Mouse (Mus musculus) heart, postnatal 14 days (tissue): ENCODE results near the gene Pex3. TPM values are rescaled to one million over a fixed set of nuclear protein-coding genes. Genes with fewer than 3 reads are reported as not detected.

Experiments used
- DNase-seq, 2 experiments: peaks; one replicate each; pipeline ENCODE4 v3.0.0; 2021 to 2022
- intact Hi-C: fragments of 180-260 bp; cut with DNase I; formaldehyde crosslinking; loops from one replicate; pipeline ENCODE4 v1.15.1; 2025
- long read RNA-seq, 2 experiments: library from polyadenylated mRNA; stranded (forward); transcript quantifications; one replicate each; pipeline ENCODE4 v2.0.0; 2021
- total RNA-seq, 2 experiments: library from RNA; stranded (reverse); gene quantifications; 2 replicates each; pipeline ENCODE4 v1.2.3; 2021

Pex3 gene
- 10 to 100 TPM; 16.5 to 19.2 TPM for total RNA-seq
- long read RNA-seq, experiment 1, transcript Pex3-201 (12 exons, 2,129 nt): major isoform, 24 of 26 reads
- long read RNA-seq, experiment 1, partial matches to known transcripts: 0 of 26 reads
- long read RNA-seq, experiment 1, other reads (novel, unspliced or antisense): 1 of 26 reads
- long read RNA-seq, experiment 2, transcript Pex3-201 (12 exons, 2,129 nt): major isoform, 29 of 34 reads
- long read RNA-seq, experiment 2, partial matches to known transcripts: 0 of 34 reads
- long read RNA-seq, experiment 2, other reads (novel, unspliced or antisense): 2 of 34 reads

DNA sequence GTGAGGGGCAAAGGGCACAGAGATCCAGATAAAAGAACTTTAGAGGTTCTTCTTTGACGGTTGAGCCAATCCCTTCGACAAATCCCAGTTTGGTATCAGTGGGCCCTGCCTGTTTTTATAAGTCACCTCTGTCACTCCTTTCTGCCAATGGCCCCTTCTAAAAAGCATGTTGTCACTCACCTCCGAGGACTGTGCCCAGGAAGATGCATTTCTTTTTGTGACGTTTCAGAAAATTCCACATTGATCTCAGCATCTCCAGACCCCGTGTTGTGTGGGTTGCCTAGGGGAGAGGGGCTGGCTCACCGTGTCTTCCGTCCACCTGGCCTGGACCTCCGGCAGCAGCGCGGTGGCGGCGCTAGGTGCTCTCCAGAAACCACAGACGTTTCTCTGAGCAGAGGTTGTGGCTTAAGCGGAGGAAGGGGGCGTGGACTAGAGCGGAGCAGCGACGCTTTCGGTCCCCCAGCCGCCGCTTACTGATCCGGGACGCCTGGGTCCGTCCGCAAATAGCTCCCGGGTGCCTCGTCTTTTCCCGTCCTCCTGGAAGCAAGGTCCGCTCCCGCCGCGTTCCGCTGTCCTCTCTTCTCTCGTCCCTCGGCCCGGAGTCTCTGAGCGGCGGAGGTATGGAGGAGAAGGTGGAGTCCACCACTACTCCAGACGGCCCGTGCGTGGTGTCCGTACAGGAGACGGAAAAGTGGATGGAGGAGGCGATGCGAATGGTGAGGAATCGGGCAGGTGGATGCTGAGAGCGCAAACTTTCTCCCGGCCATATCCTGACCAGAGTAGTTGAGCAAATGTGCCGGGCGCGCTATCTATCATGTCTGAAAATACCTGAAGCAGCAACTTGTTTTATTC lies at the start of gene Pex3, which contains the start of gene Adat2:
Gene Pex3, minus strand, starts transcription at position 497 of the 852 bp plus-strand sequence.
Gene Adat2, plus strand, starts transcription at position 249 of the 852 bp plus-strand sequence.
- intact Hi-C loops: no loop called here
- DNase-seq: peak; percentile 88 to 93

DNA sequence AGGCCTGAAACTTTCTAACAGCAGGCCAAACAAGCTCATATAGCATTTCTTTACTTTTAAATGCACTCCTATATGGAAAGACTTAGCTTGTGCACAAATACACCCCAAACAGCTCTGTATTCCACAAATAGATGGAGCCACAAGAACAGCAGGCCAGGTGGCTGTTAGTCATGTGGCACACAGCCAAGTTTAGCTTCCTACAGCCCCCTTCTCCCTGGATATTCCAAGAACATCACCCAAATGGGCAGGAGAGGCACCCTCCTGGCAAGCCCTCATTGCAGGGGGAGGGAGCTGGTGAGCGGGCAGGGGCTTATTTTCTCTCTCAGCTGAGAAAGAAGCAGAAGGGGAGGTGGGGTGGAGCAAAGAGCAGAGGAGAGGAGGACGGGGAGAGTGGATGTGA lies 48.0 kb upstream of the Pex3 start:
- intact Hi-C loops: no loop called here
- DNase-seq: peak; percentile 8 to 18

DNA sequence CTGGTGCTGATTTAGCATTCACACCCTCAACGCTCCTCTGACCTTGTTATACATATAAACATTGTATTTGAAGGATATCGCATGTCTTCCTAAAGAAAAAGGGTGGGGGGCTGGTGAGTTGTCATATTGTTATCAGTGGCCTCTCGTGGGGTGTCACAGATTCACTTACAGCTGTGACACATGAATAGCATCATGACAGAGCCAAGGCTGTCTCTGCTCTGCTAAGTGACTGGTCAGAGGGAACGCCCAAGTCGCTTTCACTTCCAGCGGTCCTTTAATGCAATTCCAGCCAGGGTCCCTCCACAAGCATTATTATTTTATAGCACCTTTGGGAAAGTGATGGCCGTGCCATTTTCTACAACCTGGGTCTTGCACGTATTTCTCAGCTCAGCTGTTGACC lies 44.5 kb upstream of the Pex3 start:
- DNase-seq: no peak
- intact Hi-C loops: no loop called here

DNA sequence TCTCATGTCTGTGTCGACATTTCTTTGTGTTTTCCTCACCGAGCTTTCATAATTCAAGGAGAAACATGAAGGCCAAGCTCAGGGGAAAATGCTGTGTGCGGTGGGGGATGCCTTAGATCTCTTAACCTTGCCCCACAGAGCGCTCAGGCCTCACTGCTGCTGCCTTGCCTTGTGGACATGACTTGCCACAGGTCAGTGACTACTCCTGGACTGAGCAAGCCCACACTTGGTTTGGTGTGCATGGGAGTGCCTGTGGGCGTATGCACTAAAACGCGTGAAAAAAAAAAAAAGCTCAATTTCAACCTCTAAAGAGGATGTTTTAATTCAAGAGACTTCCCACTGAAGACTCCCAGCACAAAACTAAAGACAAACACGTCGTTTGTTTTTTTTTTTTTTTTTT lies 43.9 kb upstream of the Pex3 start:
- DNase-seq: no peak
- intact Hi-C loops: no loop called here

DNA sequence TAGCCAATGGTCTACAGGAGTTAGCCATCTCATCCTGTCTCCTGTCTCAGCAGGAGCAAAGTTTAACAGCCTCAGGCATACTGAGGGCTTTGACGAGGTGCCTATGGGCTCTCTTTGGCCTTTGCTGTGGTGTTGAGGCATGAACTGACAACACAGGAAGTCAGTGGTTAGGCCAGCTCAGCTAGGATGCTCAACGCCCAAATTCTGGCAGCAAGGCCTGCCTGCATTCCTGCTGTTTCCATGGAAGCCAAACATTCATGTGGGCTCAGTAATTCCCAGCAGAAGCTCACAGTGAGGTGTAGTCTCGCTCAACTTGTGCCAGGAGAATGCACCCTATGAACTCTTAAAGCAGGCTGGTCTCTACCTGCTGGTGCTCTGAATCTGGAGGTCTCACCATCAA lies 43.1 kb upstream of the Pex3 start:
- intact Hi-C loops: no loop called here
- DNase-seq: peak in 1 of 2 experiments; percentile 18

DNA sequence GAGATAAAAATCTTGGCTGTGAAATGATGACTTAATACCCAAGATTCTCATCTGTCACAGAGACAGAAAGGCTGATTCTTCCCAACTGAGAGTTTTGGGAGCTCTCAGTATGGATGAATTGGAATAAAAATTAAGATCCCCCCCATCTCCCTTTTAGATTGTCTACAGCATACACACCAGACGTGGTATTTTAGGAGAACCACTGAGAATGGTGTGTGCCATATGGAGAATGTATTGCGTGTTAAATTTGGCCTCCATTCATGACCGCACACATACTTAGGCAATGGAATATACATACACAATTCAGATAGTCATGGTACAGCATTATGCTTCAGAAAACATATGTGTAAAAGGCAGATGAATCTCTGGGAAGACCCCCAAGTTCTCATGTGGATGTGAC lies 40.6 kb upstream of the Pex3 start:
- intact Hi-C loops: no loop called here
- no peak for DNase-seq

DNA sequence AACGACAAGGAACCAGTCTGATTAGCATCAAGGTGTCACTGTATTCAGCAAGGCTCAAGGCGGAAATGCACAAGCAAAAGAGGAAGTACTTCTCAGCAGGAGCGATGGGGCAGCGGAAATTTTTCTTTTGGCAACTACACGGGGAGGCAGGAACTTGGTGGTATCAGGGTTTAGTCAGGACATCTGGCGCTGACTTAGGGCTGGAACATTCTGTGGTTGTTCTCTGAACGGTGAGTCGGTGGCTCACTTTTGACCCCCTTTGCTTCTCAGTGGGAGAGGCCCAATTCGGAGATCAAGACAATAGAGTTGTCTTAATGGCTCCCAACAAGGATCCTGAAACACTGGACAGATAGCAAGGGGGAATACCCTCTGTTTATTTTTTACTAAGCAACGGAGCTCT lies 39.3 kb upstream of the Pex3 start:
- intact Hi-C loops: no loop called here
- no peak for DNase-seq

DNA sequence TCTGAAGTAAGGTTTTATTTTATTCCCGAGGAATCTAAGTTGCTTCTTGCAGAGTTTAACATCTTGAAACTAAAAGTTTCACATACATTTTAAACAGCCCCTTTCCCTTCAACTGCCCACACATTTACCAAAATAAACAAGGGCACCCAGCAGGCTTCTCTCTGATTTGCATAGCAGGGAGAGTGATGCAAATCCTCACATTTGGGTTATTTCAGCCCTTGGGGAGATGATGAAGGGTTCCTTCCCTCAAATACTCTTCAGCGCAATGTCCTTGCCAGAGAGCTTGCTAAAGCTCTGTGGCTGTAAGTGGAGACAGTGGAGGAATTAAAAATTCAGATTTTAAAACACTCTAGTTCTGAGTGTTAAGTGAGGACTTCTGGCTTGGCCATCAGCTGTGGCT lies 35.0 kb upstream of the Pex3 start:
- no peak for DNase-seq
- intact Hi-C loops: no loop called here

DNA sequence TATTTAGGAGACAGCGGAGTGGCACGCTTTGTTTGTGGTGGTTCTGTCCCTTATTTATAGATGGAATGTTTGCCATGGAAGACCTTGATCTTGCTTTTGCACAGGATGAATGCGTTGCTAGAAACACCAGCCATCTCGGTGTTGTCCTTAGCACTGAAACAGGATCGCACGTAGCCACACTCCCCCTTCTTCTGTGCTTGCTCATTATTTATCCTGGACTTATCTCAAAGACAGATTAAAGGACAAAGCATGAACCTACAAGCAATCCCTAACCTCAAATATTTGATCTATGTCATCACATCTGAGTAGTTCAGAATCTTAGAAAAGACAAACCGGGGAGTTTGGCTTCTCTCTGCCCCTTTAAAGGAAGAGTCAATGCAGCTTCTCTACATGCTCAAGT lies 24.2 kb upstream of the Pex3 start:
- no peak for DNase-seq
- intact Hi-C loops: no loop called here

DNA sequence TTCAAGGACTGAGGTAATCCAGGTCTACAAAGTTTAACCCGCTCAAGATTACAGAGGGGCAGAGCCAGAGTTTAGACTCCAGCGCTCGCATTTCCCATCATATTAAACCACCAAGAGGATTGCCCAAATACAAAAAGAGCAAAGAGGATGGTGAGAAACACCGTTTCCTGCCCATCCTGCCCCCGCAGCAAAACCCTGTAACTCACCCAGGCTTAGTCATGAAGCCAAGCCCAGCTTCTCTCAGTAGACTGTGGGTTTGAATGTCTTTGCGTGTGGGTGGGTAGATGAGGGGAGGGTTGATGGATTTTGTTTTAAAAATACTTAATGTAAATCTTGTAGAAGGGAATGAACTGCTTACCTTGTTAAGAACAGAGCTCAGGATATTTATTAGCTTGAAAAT lies 19.5 kb upstream of the Pex3 start:
- no peak for DNase-seq
- intact Hi-C loops: no loop called here

DNA sequence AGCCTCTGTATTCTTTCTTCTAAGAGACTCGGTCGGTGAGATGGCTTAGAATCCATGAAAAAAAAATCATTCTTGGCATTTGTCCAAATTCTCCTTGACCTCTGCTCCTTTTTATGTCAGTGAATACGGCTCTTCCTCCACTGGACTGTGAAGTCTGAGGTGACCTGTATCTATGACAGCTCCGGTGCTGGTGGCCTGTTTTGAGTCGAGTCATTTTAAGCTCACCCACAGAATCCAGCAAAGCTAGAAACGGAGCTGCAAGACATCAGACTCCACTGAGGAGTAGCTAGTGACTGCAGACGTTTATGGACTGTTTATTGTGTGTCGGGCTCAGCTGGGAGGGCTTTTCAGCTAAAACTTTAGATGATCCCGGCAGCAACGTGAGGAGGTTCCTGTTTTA lies 19.1 kb upstream of the Pex3 start:
- intact Hi-C loops: no loop called here

DNA sequence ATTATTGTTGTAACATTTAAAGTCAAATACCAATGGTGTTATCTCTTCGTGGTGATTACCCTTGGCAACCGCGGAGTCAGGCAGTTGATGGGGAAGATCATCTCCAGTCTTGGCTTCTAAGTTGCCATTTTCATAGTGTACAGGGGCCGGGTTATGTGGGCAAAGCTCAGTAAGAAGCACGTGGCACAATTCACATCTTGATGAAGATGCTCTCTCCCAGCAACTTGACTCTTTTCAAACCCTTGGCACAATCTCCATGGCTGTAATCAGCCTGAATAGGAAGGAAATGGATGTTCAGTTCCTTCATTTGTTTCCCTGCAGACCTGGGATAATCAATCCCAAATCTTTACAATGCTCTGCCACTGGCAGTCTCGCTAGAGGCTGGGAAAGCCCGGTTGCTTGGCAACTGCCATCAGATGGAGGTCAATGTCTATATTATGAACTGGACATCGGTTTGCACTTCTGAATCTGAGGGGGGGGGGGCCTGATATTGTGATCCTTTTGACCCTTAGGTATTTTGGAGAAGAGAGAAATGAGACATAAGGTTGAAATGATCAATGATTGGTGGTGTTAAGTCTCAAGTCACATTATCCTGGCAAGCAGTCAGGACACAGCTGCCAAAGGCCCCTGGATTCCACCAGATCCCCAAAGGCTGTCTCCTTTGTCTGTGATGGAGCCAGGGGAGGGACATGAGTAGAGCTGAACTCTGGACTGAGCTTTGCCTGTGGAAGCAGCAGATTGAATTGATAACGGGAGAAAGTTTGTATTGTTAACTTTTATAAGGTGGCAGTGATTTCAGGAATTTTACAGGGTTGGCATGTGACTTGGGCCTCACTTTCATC lies 18.0 kb upstream of the Pex3 start:
- no peak for DNase-seq
- intact Hi-C loops: no loop called here

More for the DNA sequence above, 19.1 kb upstream of the Pex3 start:
- no peak for DNase-seq

DNA sequence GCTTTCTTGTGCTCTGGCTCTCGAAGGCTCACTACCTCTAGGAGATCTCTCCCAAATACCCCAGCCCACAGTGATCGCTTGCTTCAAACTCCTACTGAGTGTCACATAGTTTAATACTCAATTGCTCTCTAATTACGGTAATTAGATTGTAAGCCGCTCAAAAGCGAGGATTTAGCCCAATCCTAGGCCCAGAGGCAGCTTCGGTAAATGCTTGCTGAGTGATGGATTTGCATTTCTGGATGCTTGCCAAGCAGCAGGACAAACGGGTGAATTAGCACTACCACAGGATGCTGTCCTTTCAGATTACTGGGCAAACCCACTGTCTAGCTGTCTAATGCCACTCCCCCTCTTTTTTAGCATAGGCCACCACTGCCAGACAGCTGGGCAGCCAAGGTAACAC lies 16.9 kb upstream of the Pex3 start:
- no peak for DNase-seq
- intact Hi-C loops: loop anchor here (5.0 to 10.0 kb wide), 2 partner anchors 392 to 515 kb away; no protein-coding TSS in a partner anchor

DNA sequence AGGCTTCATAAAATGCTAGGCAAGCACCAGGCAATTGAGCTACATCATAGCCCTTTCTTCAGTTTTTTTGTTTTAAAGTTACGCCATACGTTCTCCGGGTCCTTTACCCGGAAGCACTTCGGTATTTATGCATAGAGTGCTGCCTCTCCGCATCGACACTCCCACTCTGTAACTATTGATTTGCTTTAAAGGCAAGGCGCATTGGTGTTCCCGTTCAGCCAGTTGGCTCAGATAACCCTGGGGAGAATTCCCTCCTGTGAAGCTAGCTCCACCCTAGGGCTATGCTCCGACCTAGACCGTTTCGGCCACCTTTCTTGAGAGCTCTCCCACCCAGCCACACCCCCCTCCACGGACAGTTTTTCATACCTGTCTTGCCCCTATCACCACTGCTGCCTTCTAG lies 13.5 kb upstream of the Pex3 start:
- no peak for DNase-seq
- intact Hi-C loops: loop anchor here (5.0 to 10.0 kb wide), 2 partner anchors 396 to 518 kb away; no protein-coding TSS in a partner anchor

DNA sequence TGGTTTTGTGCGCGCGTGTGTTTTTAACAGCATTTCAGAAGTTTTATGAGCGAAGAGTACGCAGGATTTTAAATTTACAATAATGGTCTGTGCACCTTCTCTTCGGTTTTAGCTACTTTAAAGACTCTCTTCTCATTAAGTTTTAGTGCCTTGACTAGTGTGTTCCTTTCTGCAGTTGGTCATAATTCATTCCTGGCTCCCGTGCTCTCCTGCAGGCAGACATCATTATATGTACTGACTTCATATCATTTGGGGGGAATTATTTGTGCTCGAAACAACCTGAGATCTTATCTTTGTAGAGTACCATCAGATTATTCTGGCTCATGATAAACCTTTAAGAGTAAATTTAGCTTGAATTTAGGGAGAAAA lies 12.1 kb upstream of the Pex3 start:
- DNase-seq: no peak
- intact Hi-C loops: loop anchor here (2.0 to 10.0 kb wide), 5 partner anchors 397 to 826 kb away; no protein-coding TSS in a partner anchor

DNA sequence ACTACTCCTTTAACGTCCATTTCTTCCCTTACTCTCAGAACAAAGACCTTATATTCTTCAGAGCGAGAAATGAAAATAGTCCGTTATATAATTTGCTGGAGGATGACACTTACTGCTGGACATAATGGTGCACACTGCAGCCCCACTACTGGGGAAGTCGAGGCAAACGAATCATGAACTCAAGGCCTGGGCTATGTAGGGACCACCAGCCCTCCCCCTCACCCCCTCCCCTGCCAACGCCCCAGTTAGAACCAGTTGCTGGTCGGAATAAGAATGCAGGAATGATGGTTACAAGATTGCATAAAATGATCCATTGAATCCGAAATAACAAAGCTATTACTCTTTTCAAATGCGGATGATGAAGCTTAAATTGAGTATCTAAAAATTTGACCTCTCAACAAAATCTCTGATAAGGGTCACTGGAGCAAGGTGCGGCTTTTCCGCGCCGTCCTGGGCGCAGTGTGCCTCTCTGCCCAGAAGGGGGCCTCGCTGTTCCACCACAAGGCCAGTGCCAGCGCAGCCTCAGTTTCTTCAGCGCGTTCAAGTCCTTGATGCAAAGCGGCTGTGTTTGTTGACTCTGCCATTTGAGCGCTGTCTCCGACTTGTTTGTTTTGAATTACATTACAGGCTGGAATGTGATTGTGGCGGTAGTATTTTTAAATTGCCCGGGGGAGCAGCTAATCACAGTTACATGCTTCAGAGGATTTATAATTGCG lies 11.6 kb upstream of the Pex3 start:
- intact Hi-C loops: loop anchor here (2.0 to 10.0 kb wide), 6 partner anchors 303 to 826 kb away; partner anchors contain the start of gene Aig1
- peak; percentile 72 to 79 for DNase-seq

DNA sequence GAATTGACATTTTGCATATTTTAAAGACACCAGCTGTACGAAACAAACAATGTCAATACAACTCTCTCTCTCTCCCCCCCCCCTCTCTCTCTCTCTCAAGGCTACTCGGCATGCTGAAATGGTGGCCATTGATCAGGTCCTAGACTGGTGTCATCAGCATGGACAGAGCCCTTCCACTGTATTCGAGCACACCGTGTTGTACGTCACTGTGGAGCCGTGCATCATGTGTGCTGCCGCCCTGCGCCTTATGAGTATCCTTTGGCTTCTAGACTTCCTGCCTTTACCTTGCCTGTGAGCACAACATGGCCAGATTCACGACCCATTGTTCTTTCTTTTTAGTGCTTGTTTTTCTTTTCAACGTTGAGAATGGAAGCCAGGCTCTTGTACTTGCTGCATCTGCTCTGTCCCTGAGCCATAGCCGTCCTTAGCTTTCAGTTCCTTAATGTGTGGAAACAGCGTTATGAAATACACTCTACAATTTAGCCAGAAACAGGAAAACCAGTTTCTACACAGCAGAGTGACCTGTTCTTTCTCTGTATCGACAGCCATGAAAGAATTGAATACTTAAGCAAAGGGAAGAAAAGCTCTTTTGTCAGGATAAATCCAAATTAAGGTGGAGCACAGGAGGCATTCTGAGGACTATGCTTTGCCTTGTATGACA lies 7.2 kb upstream of the Pex3 start:
- intact Hi-C loops: loop anchor here (5.0 to 10.0 kb wide), 2 partner anchors 307 to 525 kb away; partner anchors contain the start of gene Aig1
- no peak for DNase-seq

DNA sequence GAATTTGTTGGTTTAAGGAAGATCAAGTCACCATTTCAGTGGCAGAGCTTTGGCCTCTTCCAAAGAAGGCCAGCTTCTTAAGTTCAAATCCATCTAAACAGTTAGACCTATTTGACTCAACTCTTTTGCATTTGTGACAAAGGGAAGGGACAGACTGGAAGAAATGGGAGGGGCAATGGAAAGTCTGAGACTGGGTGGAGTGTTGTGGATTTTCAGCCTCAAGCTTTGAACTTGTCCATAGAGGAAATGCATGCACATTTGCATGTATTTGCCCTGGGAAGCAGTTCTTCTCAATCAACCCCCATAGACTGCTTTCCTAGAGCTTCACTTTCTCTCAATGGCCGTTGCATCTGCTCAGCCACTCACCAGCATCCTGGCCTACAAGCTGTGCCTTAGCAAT lies 1.4 kb upstream of the Pex3 start:
- no peak for DNase-seq
- intact Hi-C loops: no loop called here

DNA sequence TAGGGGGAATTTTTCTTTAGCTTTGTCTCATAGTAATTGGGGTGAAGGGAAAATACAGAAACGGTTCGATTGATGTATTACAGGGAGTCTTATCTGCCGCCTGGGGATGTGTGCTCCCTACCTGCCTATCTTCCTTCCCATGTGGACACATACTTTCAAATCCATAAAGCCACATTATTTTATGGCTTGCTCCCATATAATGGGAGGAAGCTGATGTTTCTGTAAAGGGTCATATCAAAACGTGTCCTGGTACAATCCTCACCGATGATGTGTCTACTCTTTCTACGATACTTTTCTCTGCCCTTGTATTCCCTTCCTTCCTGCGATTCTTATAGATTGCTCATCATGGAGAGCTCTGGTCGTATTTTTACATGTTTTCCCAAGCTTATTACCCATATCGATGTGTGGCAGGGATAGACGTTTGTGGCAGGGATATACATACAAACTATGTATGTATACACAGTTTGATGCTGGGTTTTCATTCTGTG lies 600 bp upstream of the Pex3 start:
- intact Hi-C loops: no loop called here
- no peak for DNase-seq
